Mouse (Mus musculus): ENCODE results near the gene Cd5.
A peak's percentile ranks its signal among the peaks of the same experiment; 100 is the strongest.

Gene Cd5

DNA sequence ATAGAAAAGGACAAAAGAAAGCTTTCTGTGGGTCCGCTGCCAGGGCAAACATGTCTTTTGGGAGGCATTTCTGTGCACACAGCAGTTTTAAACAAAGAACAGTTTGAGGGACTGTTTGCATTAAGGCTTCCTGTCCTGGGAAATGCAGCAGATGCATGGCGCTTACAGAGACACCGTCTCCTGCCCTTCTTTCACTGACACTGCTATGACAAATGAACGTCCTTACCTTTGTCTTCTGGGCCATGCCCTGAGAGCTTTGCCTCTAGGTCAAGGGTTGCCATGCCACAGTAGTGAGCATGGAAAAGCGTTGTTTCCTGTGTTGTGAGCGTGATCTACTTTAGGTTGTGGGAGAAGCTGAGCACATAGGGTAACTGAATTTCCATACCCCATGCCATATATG, 19.9 kb upstream of the Cd5 start:
- no peak for DNase-seq (ENCODE audit: low read depth, low spot score)

- no peak for DNase-seq (ENCODE audit: low read depth, low spot score)
Observed at GRCm38 (mm10) chr19:10757526-10757925, 18.7 kb upstream of the Cd5 start.

GRCm38 (mm10) chr19:10757125-10757524, 18.3 kb upstream of the Cd5 start:
- no peak for DNase-seq (ENCODE audit: low read depth, low spot score)

DNA sequence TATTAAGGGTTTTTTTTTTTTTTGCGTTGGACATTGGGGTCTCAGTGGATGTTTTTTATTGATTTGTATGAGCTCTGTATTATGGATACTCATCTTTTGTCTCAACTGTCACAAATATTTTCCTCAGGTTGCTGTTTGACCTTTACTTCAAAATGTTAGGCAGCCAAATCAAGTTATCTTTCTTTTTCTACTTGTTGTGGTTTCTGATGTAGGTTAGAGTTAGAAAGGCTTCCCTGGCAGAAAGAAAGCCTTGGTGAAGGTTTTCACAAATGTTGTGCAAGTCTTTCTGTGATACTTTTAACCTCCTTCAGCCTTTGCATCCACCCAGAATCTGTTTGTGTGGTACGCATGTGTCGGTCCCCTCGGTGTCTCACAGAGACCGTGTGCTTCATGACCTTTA, 13.8 kb upstream of the Cd5 start:
- no peak for DNase-seq (ENCODE audit: low read depth, low spot score)

- DNase-seq (ENCODE audit: low read depth, low spot score), result no peak
Observed at GRCm38 (mm10) chr19:10752106-10752505, 13.3 kb upstream of the Cd5 start.

DNA sequence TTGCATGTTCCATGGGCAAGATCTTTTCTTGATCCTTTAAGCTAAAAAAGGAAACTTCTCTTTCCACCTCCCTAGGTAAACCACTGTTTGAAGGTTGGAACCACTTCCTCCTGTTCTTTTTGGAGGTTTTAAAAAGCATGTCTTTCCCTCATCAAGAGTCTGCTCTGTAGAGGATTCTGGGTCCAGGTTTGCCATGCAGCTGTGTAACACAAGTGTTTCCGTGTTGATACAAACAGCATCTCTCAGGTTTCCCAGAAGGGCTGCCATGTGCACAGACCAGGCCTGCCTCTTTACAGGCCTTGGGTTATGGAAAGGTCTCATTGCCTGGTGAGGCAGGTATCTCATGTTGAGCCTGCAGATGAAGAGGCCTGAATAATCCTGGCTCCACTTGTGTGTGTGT, 12.8 kb upstream of the Cd5 start:
- DNase-seq (ENCODE audit: low read depth, low spot score), result no peak

DNA sequence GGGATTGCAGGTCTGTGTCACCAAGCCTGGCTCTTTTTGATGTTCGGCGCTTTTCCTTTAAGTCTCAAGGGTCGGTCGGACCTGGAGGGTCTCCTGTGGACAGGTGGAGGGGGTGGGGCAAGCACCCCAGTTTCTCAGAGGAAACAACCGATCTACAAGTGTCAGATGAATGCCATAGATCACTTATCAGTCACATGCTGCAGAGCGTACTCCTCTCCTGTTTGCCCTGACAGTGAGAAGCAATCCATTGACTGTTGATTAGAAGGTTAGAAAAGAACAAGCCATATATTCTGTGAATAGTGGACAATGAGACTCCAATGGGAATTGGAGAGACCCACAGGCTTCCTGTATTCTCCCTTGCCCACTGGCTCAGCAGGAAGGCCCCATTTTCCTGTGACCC, 11.4 kb upstream of the Cd5 start:
- DNase-seq (ENCODE audit: low read depth, low spot score), result no peak

DNA sequence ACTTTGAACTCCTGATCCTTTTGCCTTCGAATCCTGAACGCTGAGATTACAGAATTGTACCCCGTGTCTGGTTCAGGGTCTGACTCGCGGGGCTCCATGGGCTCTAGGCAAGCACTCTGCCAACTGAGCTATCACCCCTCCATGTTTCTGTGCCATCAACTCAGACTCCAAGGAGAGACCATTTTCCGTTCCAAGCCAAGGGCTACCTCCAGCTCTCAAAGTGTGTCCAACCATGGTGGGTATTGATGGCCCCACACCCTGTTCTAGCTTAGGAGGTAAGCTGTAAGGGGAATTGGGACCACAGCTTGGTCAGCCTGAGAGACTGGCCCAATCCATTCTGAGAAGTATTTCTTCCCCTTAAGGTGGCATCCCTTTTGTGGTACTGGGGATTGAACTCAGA, 10.5 kb upstream of the Cd5 start:
- no peak for DNase-seq (ENCODE audit: low read depth, low spot score)

GRCm38 (mm10) chr19:10748401-10749102, 9.8 kb upstream of the Cd5 start:
- peak; percentile 21 for DNase-seq (ENCODE audit: low read depth, low spot score)

DNA sequence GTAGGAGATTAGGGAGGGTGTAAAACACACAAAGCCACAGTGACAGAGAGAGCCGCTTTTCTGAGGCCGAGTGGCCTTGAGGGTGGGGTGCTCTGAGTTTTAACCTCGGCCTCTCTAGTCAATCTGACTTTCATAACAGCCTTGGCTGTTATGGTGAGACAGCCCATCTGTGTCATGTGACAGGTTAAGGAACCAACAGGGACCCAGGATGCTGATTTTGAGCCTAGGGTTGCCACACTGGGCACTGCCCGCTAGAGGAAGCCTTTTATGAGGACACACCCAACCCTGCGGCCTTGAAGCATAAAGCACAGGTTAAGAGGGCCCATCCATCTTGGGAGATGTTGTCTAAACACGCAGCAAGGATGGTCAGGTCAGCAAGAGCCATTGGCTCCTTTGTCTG, 8.9 kb upstream of the Cd5 start:
- DNase-seq (ENCODE audit: low read depth, low spot score), result no peak

GRCm38 (mm10) chr19:10747182-10747581, 8.4 kb upstream of the Cd5 start:
- no peak for DNase-seq (ENCODE audit: low read depth, low spot score)

GRCm38 (mm10) chr19:10742565-10742964, 3.8 kb upstream of the Cd5 start:
- DNase-seq (ENCODE audit: low read depth, low spot score), result no peak

- DNase-seq (ENCODE audit: low read depth, low spot score), result no peak
Observed at GRCm38 (mm10) chr19:10742145-10742544, 3.3 kb upstream of the Cd5 start.

GRCm38 (mm10) chr19:10740641-10741440, 2.0 kb upstream of the Cd5 start:
- DNase-seq (ENCODE audit: low read depth, low spot score), result no peak

DNA sequence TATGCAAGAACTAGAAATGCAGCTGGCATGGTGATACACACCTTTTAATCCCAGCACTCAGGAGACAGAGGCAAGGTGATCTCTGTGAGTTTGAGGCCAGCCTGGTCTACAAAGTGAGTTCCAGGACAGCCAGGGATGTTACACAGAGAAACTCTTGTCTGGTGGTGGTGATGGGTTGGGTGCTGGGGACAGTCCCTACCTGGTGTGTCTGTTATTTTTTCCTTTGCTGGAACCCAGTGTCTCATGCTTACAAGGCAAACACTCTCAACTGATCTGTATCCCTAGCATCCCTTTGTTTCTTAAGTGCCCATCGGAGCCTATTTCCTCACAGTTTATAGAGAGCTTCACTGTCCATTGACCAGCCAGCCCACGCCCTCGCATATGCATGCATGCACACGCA, 1.1 kb upstream of the Cd5 start:
- DNase-seq (ENCODE audit: low read depth, low spot score), result no peak

GRCm38 (mm10) chr19:10738038-10738437, 764 bp downstream of the Cd5 start:
- DNase-seq (ENCODE audit: low read depth, low spot score), result no peak

DNA sequence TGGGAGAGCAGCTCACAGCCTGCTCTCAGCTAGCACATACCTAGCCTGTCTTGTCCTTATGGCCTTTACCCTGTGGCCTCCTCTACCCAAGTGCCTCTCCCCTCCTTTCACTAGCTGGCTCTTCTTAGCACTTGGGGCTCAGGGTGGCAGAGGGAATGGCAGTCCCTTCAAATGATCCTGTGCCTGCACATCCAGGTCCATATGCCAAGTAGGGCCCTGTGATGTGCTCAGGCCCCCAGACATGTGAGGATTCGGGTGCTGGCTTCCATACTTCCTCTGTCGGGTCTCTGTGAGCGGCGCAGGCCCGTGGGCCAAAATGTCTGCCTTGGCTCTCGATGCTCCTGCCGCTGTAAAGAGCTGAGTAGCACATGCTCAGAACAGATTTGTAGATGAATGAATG, 2.9 kb downstream of the Cd5 start:
- no peak for DNase-seq (ENCODE audit: low read depth, low spot score)

GRCm38 (mm10) chr19:10735061-10735460, 3.7 kb downstream of the Cd5 start:
- no peak for DNase-seq (ENCODE audit: low read depth, low spot score)

- no peak for DNase-seq (ENCODE audit: low read depth, low spot score)
Observed at GRCm38 (mm10) chr19:10734554-10734953, 4.2 kb downstream of the Cd5 start.

GRCm38 (mm10) chr19:10733501-10734127, 5.2 kb downstream of the Cd5 start:
- no peak for DNase-seq (ENCODE audit: low read depth, low spot score)

DNA sequence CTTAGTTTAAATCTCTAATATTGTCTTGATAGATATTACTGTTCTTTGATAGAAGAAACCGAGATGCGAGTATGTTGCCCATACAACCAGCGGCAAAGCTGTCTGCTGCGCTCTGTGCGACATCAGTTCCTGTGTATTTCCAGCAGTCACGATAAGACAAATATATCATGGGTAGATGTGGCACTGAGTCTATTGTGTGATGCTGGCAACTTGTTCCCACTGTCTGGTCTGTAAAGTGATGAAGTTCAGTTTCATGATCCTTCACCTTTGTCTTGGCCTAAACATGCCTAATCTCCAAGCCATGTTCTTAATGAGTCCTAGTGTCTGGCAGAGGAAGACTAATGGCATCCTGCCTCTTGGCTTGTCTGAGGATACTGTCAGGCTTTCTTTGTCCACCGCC, 6.1 kb downstream of the Cd5 start:
- DNase-seq (ENCODE audit: low read depth, low spot score), result no peak

DNA sequence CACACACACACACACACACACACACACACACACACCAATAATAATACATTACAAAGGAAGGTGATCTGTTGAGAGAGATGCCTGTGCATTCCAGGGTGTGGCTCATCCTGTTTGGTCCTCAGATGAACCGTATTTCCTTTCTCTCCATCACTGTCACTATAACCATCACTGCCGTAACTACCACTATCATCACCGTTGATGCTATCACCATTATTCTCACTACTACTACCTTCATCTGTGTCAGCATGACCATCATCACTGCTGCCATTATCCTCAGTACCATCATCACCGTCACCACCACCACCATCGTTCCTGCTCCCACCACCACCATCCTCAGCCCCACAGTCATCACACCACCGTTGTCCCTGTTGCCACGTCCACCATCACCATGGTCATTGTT, 6.8 kb downstream of the Cd5 start:
- DNase-seq (ENCODE audit: low read depth, low spot score), result no peak

DNA sequence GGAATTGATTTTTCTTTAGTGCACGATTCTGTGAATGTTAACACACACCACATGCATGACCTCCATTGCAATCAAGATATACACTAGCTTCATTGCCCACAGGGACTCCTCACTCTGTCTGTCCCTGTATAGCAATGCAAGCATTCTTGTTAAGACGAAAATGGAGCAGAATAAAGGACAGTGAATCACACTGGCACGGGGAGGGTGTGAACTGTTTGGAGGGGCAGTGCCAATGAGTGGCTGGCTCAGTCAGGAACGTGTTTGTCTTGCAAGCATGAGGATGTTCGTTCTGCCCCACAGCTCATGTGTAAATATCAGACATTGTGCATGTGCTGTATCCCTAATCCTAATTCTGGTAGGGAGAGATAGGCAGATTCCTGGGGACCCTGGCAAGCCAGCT, 8.3 kb downstream of the Cd5 start:
- DNase-seq (ENCODE audit: low read depth, low spot score), result no peak

All from R1 (cell line).